In genomic region chr8:120549922-120550321, GRCm38 (mm10) we compare ENCODE assay signal across 9 mouse cellular contexts. TPM values are rescaled to one million over a fixed set of nuclear protein-coding genes. Genes with fewer than 3 reads are reported as not detected.
DNase-seq lines count a peak whose midpoint lies in the region; ATAC-seq lines count a peak whose summit lies in the region.
"Had no signal": no experiment of that assay in that cellular context is flagged by ENCODE, and none has a peak within 500 bp of the region (broad histone marks: within the 10 kb centered on the region; RNA-seq: fewer than 3 reads in every experiment).

No protein-coding gene starts in this region.

- no peak for ATAC-seq in heart, embryonic 13.5 days (ENCODE audit: extremely low read depth, insufficient number of reproducible peaks, low FRiP score, low TSS enrichment)
- ATAC-seq in forebrain, embryonic 13.5 days: peak; percentile 60
- ATAC-seq in limb, embryonic 15.5 days (ENCODE audit: insufficient number of reproducible peaks, low FRiP score, low TSS enrichment, low read depth): no peak
- no peak for ATAC-seq in erythroid progenitor cell, adult 5-6 weeks (replicated peaks; ENCODE audit: low FRiP score, poor library complexity, severe bottlenecking)
- no peak for ATAC-seq in inflammation-experienced regulatory T-cells, adult 6 months

- no peak for DNase-seq in heart, postnatal 14 days
- DNase-seq in Muller cell, postnatal 12 days (ENCODE audit: inconsistent ontology term): peak; percentile 11
- no peak for DNase-seq in ovary, postnatal 10 days (ENCODE audit: low spot score)

- H3K4me2 ChIP-seq in heart, embryonic 13.5 days: peak overlapping the region; percentile 63
- peak overlapping the region; percentile 64 for H3K4me2 ChIP-seq in forebrain, embryonic 13.5 days
- H3K4me2 ChIP-seq in limb, embryonic 15.5 days: peak overlapping the region; percentile 33

- peaks cover 25% of the 10 kb centered on the region for H3K36me3 ChIP-seq in heart, embryonic 13.5 days
- peaks cover 17% of the 10 kb centered on the region for H3K36me3 ChIP-seq in forebrain, embryonic 13.5 days (ENCODE audit: poor library complexity, severe bottlenecking)
- peaks cover 4% of the 10 kb centered on the region for H3K36me3 ChIP-seq in limb, embryonic 15.5 days

- no peaks in the 10 kb centered on the region for H3K27me3 ChIP-seq in heart, embryonic 13.5 days (replicated peaks)
- no peaks in the 10 kb centered on the region for H3K27me3 ChIP-seq in forebrain, embryonic 13.5 days
- H3K27me3 ChIP-seq in limb, embryonic 15.5 days: no peaks in the 10 kb centered on the region

- peak overlapping the region; percentile 73 for H3K9ac ChIP-seq in heart, embryonic 13.5 days
- H3K9ac ChIP-seq in forebrain, embryonic 13.5 days: peak overlapping the region; percentile 66
- H3K9ac ChIP-seq in limb, embryonic 15.5 days: no peak overlapping the region

- H3K4me1 ChIP-seq in heart, embryonic 13.5 days: peaks cover 100% of the 10 kb centered on the region
- H3K4me1 ChIP-seq in forebrain, embryonic 13.5 days: peaks cover 99% of the 10 kb centered on the region
- H3K4me1 ChIP-seq in limb, embryonic 15.5 days: peaks cover 63% of the 10 kb centered on the region

- peak overlapping the region; percentile 13 for H3K4me3 ChIP-seq in heart, embryonic 13.5 days
- peak overlapping the region; percentile 25 for H3K4me3 ChIP-seq in forebrain, embryonic 13.5 days
- no peak overlapping the region for H3K4me3 ChIP-seq in limb, embryonic 15.5 days
- H3K4me3 ChIP-seq: erythroblast, embryonic 14.5 days had no signal

- WGBS in heart, embryonic 13.5 days: 27% methylated on average over 11 of the region's 11 CpGs
- 2% methylated on average over 11 of the region's 11 CpGs for WGBS in forebrain, embryonic 13.5 days
- 24% methylated on average over 11 of the region's 11 CpGs for WGBS in limb, embryonic 15.5 days

- intact Hi-C loops in heart, postnatal 14 days (cut with DNase I): no loop called here

- H3K9me3 ChIP-seq in heart, embryonic 13.5 days: no peaks in the 10 kb centered on the region
- no peaks in the 10 kb centered on the region for H3K9me3 ChIP-seq in forebrain, embryonic 13.5 days (replicated peaks)
- no peaks in the 10 kb centered on the region for H3K9me3 ChIP-seq in limb, embryonic 15.5 days

- H3K27ac ChIP-seq in heart, embryonic 13.5 days (replicated peaks): peak overlapping the region; percentile 94
- peak overlapping the region; percentile 93 for H3K27ac ChIP-seq in forebrain, embryonic 13.5 days
- no peak overlapping the region for H3K27ac ChIP-seq in limb, embryonic 15.5 days

RNA-seq across cellular contexts. Expression of gene Gins2, which starts 39.2 kb away (rescaled TPM):
- polyA plus RNA-seq in heart, embryonic 13.5 days (2015; fragmentation: Nextera tagmentation; extraction: Ambion mirVana): 79.8 and 80.4 TPM in 2 replicates
- 1 to 10 TPM; 3.2 to 6.4 TPM for total RNA-seq in heart, postnatal 14 days (2021)
- polyA plus RNA-seq in forebrain, embryonic 13.5 days (2015; fragmentation: Nextera tagmentation; extraction: Ambion mirVana): 66.9 and 79.8 TPM in 2 replicates
- polyA plus RNA-seq in limb, embryonic 15.5 days (2015; fragmentation: Nextera tagmentation; extraction: Ambion mirVana): 81.4 and 85.2 TPM in 2 replicates
- 5.8 and 31.4 TPM in 2 replicates for total RNA-seq in erythroid progenitor cell, adult 5-6 weeks (2015; ENCODE audit: low replicate concordance)
- 11.9 and 21.3 TPM in 2 replicates for total RNA-seq in erythroid progenitor cell, adult 5-6 weeks (2017; ENCODE audit: low replicate concordance)
- 10 to 100 TPM in 2 of 3 experiments, 1 to 10 TPM in 1; 9.6 to 54.3 (median 13.6) TPM for polyA plus RNA-seq in inflammation-experienced regulatory T-cells, adult 6 months (2017; shearing (Covaris generic))
